Mouse (Mus musculus) ovary, postnatal 36 days (tissue): ENCODE results near the gene Hist1h3b.

Source experiments
- DNase-seq: peaks from one replicate; pipeline ENCODE4 v3.0.0; 2022; ENCODE audit warnings: low spot score, mixed read lengths

Hist1h3b gene

GRCm38 (mm10) chr13:23792520-23792919 is 40.5 kb downstream of the Hist1h3b start:
- DNase-seq, result no peak

GRCm38 (mm10) chr13:23799405-23799804 is 47.3 kb downstream of the Hist1h3b start:
- DNase-seq, result no peak
